16 mouse cellular contexts compared by ENCODE assay signal in the genomic region with DNA sequence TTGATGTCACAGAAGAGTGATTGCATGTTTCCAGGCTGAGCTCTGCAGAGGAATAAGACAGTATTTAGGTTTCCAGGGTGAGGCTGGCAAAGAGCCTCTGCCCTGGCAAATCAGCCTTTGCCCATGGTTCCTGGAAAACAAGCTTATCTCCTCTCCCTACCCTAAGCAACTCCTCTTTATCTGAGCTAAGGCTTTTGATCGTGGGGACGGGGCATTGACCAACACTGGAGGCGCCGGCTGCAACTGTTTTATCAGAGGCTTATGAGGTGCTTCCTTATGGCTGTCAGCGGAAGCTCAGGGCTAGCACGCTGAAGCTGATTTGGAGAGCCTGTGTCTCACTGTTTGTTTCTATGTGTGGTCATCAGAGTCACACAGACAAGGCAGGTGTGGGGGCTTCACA. TPM values are rescaled to one million over a fixed set of nuclear protein-coding genes. Genes with fewer than 3 reads are reported as not detected.
DNase-seq lines count a peak whose midpoint lies in the region; ATAC-seq and TF ChIP-seq lines count a peak whose summit lies in the region.
"Had no signal": no experiment of that assay in that cellular context is flagged by ENCODE, and none has a peak within 500 bp of the region (broad histone marks: within the 10 kb centered on the region; RNA-seq: fewer than 3 reads in every experiment).

No protein-coding gene starts in this region.

- peaks cover 2% of the 10 kb centered on the region; the same call in 1 of the 2 replicates for H3K79me2 ChIP-seq in heart, adult 2 months (replicated peaks; ENCODE audit: control insufficient read depth, insufficient read depth, low read length)

- H3K9ac ChIP-seq in heart, adult 2 months (ENCODE audit: low read depth, low read length): no peak overlapping the region
- no peak overlapping the region for H3K9ac ChIP-seq in intestine, postnatal 0 days (ENCODE audit: low read depth, low read length)
- no peak overlapping the region for H3K9ac ChIP-seq in midbrain, postnatal 0 days (replicated peaks; ENCODE audit: low read length, poor library complexity, severe bottlenecking)
- H3K9ac ChIP-seq: forebrain, embryonic 12.5 days; limb, embryonic 15.5 days had no signal

- TF ChIP-seq EP300 in heart, adult 2 months (IDR thresholded peaks at IDR 0.05; ENCODE audit: insufficient read depth, low read depth, low read length): no peak

- TF ChIP-seq CTCF in heart, adult 2 months (IDR thresholded peaks at IDR 0.05): no peak
- TF ChIP-seq CTCF in intestine, postnatal 0 days (IDR thresholded peaks at IDR 0.05; ENCODE audit: low read depth): no peak
- TF ChIP-seq CTCF in midbrain, postnatal 0 days (IDR thresholded peaks at IDR 0.05): no peak

- H3K36me3 ChIP-seq in heart, adult 2 months (ENCODE audit: control insufficient read depth, insufficient read depth, low read length): peaks cover 2% of the 10 kb centered on the region; the same call in 1 of the 2 replicates
- H3K36me3 ChIP-seq in intestine, postnatal 0 days (ENCODE audit: control insufficient read depth, insufficient read depth): peaks cover 57% of the 10 kb centered on the region
- peaks cover 46% of the 10 kb centered on the region for H3K36me3 ChIP-seq in midbrain, postnatal 0 days (ENCODE audit: insufficient read depth, low read length)

- H3K4me2 ChIP-seq in intestine, postnatal 0 days (replicated peaks; ENCODE audit: low read depth): peak overlapping the region; percentile 4; the same call in 1 of the 2 replicates
- no peak overlapping the region for H3K4me2 ChIP-seq in midbrain, postnatal 0 days (ENCODE audit: low read depth, low read length, poor library complexity, severe bottlenecking)
- H3K4me2 ChIP-seq: forebrain, embryonic 12.5 days; limb, embryonic 15.5 days; midbrain, embryonic 11.5 days had no signal

- H3K9me3 ChIP-seq in intestine, postnatal 0 days (ENCODE audit: control insufficient read depth): no peaks in the 10 kb centered on the region
- H3K9me3 ChIP-seq in midbrain, postnatal 0 days (ENCODE audit: low read length): no peaks in the 10 kb centered on the region
- H3K9me3 ChIP-seq: forebrain, embryonic 12.5 days; hindbrain, embryonic 10.5 days; limb, embryonic 15.5 days had no signal

- intact Hi-C loops in heart, adult 2 months (cut with DNase I): loop anchor here (10.0 kb wide), 2 partner anchors 306 to 944 kb away; partner anchors contain the start of gene Mrtfa

- no peak for TF ChIP-seq POLR2A in heart, adult 2 months (IDR thresholded peaks at IDR 0.05; ENCODE audit: insufficient read depth, low read depth, low read length)

- no peak overlapping the region for H3K4me3 ChIP-seq in heart, adult 2 months
- H3K4me3 ChIP-seq in intestine, postnatal 0 days (ENCODE audit: low read depth, low read length): no peak overlapping the region
- no peak overlapping the region for H3K4me3 ChIP-seq in midbrain, postnatal 0 days (ENCODE audit: low read depth, low read length)
- H3K4me3 ChIP-seq: forebrain, embryonic 12.5 days; hindbrain, embryonic 10.5 days; limb, embryonic 15.5 days had no signal

- no peak for DNase-seq in heart, adult 2 months
- no peak for DNase-seq in heart, adult 9 months (ENCODE audit: low spot score in 2 of 2)
- DNase-seq in ovary, adult 18-20 months (ENCODE audit: low spot score): peak; percentile 57
- DNase-seq in ovary, postnatal 14 days (ENCODE audit: low spot score): no peak
- no peak for DNase-seq in cerebellum, postnatal 25 days
- no peak for DNase-seq in midbrain, postnatal 0 days (ENCODE audit: low spot score)
- DNase-seq: cerebellum, adult 2 months; kidney, adult 11 months; right cerebral cortex, adult 18-20 months had no signal

- H3K27me3 ChIP-seq in heart, adult 2 months (ENCODE audit: control insufficient read depth, insufficient read depth, low read length): no peaks in the 10 kb centered on the region
- no peaks in the 10 kb centered on the region for H3K27me3 ChIP-seq in intestine, postnatal 0 days (replicated peaks; ENCODE audit: control insufficient read depth, insufficient read depth, low read length)
- H3K27me3 ChIP-seq in midbrain, postnatal 0 days (ENCODE audit: insufficient read depth, low read length): no peaks in the 10 kb centered on the region
- H3K27me3 ChIP-seq: forebrain, embryonic 12.5 days; limb, embryonic 15.5 days had no signal

- peak; percentile 22; the same call in 1 of the 2 replicates for ATAC-seq in intestine, postnatal 0 days
- ATAC-seq in megakaryocyte-erythroid progenitor cell, adult 5-6 weeks (replicated peaks; ENCODE audit: low FRiP score, low TSS enrichment, poor library complexity, severe bottlenecking): peak; percentile 37
- no peak for ATAC-seq in midbrain, postnatal 0 days (ENCODE audit: low FRiP score)

- H3K27ac ChIP-seq in heart, adult 2 months: peak overlapping the region; percentile 49; the same call in 1 of the 2 replicates
- peak overlapping the region; percentile 81 for H3K27ac ChIP-seq in intestine, postnatal 0 days (ENCODE audit: low read depth, low read length)
- no peak overlapping the region for H3K27ac ChIP-seq in midbrain, postnatal 0 days (ENCODE audit: low read depth, low read length)
- H3K27ac ChIP-seq: forebrain, embryonic 12.5 days; hindbrain, embryonic 10.5 days; limb, embryonic 15.5 days had no signal

- 59% methylated on average over 6 of the region's 6 CpGs for WGBS in heart, adult 2 months
- WGBS in intestine, postnatal 0 days: 29% methylated on average over 6 of the region's 6 CpGs
- WGBS in midbrain, postnatal 0 days: 92% methylated on average over 6 of the region's 6 CpGs

- peaks cover 4% of the 10 kb centered on the region for H3K4me1 ChIP-seq in heart, adult 2 months (ENCODE audit: control insufficient read depth, insufficient read depth, low read length)
- peaks cover 18% of the 10 kb centered on the region for H3K4me1 ChIP-seq in intestine, postnatal 0 days (replicated peaks; ENCODE audit: control insufficient read depth, insufficient read depth, low read length)
- H3K4me1 ChIP-seq in midbrain, postnatal 0 days (ENCODE audit: insufficient read depth, low read length): no peaks in the 10 kb centered on the region

RNA-seq across cellular contexts. Expression of gene Atf4, which starts 4.4 kb away (rescaled TPM):
- total RNA-seq in heart, adult 2 months (2021): 10 to 100 TPM; 69.6 to 78.5 TPM
- 65.6 and 108 TPM in 2 replicates for polyA plus RNA-seq in heart, adult 2 months (2012; rRNA removed)
- 95.2 and 106 TPM in 2 replicates for polyA plus RNA-seq in intestine, postnatal 0 days (2015; fragmentation: Nextera tagmentation; extraction: Ambion mirVana)
- 145 and 192 TPM in 2 replicates for total RNA-seq in megakaryocyte-erythroid progenitor cell, adult 5-6 weeks (2014; fragmentation: Nextera tagmentation)
- total RNA-seq in megakaryocyte-erythroid progenitor cell, adult 5-6 weeks (2017): 292 and 318 TPM in 2 replicates
- 151 and 168 TPM in 2 replicates for total RNA-seq in midbrain, postnatal 0 days (2014; rRNA removed)
- 107 and 110 TPM in 2 replicates for polyA plus RNA-seq in midbrain, postnatal 0 days (2015; fragmentation: Nextera tagmentation; extraction: Ambion mirVana)

RNA-seq across cellular contexts. Expression of gene Rps19bp1, which starts 13.5 kb away (rescaled TPM):
- total RNA-seq in heart, adult 2 months (2021): 10 to 100 TPM; 15.6 to 16.4 TPM
- polyA plus RNA-seq in heart, adult 2 months (2012; rRNA removed): 12.2 and 12.7 TPM in 2 replicates
- 48.4 and 49.3 TPM in 2 replicates for polyA plus RNA-seq in intestine, postnatal 0 days (2015; fragmentation: Nextera tagmentation; extraction: Ambion mirVana)
- total RNA-seq in megakaryocyte-erythroid progenitor cell, adult 5-6 weeks (2014; fragmentation: Nextera tagmentation): 51.6 and 54.4 TPM in 2 replicates
- total RNA-seq in megakaryocyte-erythroid progenitor cell, adult 5-6 weeks (2017): 28.7 and 36.3 TPM in 2 replicates
- 34.5 and 43.8 TPM in 2 replicates for total RNA-seq in midbrain, postnatal 0 days (2014; rRNA removed)
- 86.9 and 87.1 TPM in 2 replicates for polyA plus RNA-seq in midbrain, postnatal 0 days (2015; fragmentation: Nextera tagmentation; extraction: Ambion mirVana)

RNA-seq across cellular contexts. Expression of gene AC140267.1, which starts 15.0 kb away (rescaled TPM):
- 10 to 100 TPM; 10.3 to 29.5 TPM for total RNA-seq in heart, adult 2 months (2021)
- polyA plus RNA-seq in heart, adult 2 months (2012; rRNA removed): not detected in 2 replicates
- not detected in 2 replicates for polyA plus RNA-seq in intestine, postnatal 0 days (2015; fragmentation: Nextera tagmentation; extraction: Ambion mirVana)
- 5.6 and 6.5 TPM in 2 replicates for total RNA-seq in megakaryocyte-erythroid progenitor cell, adult 5-6 weeks (2014; fragmentation: Nextera tagmentation)
- total RNA-seq in megakaryocyte-erythroid progenitor cell, adult 5-6 weeks (2017): not detected in 2 replicates
- not detected in 2 replicates for total RNA-seq in midbrain, postnatal 0 days (2014; rRNA removed)
- 5.1 and 5.6 TPM in 2 replicates for polyA plus RNA-seq in midbrain, postnatal 0 days (2015; fragmentation: Nextera tagmentation; extraction: Ambion mirVana)
- polyA plus RNA-seq: cerebellum, adult 2 months; forebrain, embryonic 12.5 days; hindbrain, embryonic 10.5 days; large intestine, adult 2 months; limb, embryonic 15.5 days; midbrain, embryonic 11.5 days had no signal

RNA-seq across cellular contexts. Expression of gene Mief1, which starts 16.8 kb away (rescaled TPM):
- total RNA-seq in heart, adult 2 months (2021): 10 to 100 TPM; 27.0 to 29.5 TPM
- 12.2 and 17.3 TPM in 2 replicates for polyA plus RNA-seq in heart, adult 2 months (2012; rRNA removed)
- polyA plus RNA-seq in intestine, postnatal 0 days (2015; fragmentation: Nextera tagmentation; extraction: Ambion mirVana): 12.0 and 14.2 TPM in 2 replicates
- total RNA-seq in megakaryocyte-erythroid progenitor cell, adult 5-6 weeks (2014; fragmentation: Nextera tagmentation): 29.0 and 36.7 TPM in 2 replicates
- 21.2 and 25.8 TPM in 2 replicates for total RNA-seq in megakaryocyte-erythroid progenitor cell, adult 5-6 weeks (2017)
- 46.3 and 47.2 TPM in 2 replicates for total RNA-seq in midbrain, postnatal 0 days (2014; rRNA removed)
- polyA plus RNA-seq in midbrain, postnatal 0 days (2015; fragmentation: Nextera tagmentation; extraction: Ambion mirVana): 19.4 and 21.9 TPM in 2 replicates

RNA-seq across cellular contexts. Expression of gene Cacna1i, which starts 36.5 kb away (rescaled TPM):
- under 1 TPM; 0.09 to 0.34 TPM for total RNA-seq in heart, adult 2 months (2021)
- polyA plus RNA-seq in heart, adult 2 months (2012; rRNA removed): 0.12 and 0.21 TPM in 2 replicates
- 0.03 TPM in 1 of 2 replicates, not detected in the other for polyA plus RNA-seq in intestine, postnatal 0 days (2015; fragmentation: Nextera tagmentation; extraction: Ambion mirVana)
- total RNA-seq in megakaryocyte-erythroid progenitor cell, adult 5-6 weeks (2014; fragmentation: Nextera tagmentation): not detected in 2 replicates
- total RNA-seq in megakaryocyte-erythroid progenitor cell, adult 5-6 weeks (2017): not detected in 2 replicates
- 14.6 and 23.2 TPM in 2 replicates for total RNA-seq in midbrain, postnatal 0 days (2014; rRNA removed)
- polyA plus RNA-seq in midbrain, postnatal 0 days (2015; fragmentation: Nextera tagmentation; extraction: Ambion mirVana): 0.65 and 1.1 TPM in 2 replicates
